Mouse (Mus musculus): Measurements from ENCODE around the gene Rxra. TPM values are rescaled to one million over a fixed set of nuclear protein-coding genes. Genes with fewer than 3 reads are reported as not detected.

The Rxra gene
- polyA plus RNA-seq, 1 experiment from 2014 or later = 6.9 TPM

DNA sequence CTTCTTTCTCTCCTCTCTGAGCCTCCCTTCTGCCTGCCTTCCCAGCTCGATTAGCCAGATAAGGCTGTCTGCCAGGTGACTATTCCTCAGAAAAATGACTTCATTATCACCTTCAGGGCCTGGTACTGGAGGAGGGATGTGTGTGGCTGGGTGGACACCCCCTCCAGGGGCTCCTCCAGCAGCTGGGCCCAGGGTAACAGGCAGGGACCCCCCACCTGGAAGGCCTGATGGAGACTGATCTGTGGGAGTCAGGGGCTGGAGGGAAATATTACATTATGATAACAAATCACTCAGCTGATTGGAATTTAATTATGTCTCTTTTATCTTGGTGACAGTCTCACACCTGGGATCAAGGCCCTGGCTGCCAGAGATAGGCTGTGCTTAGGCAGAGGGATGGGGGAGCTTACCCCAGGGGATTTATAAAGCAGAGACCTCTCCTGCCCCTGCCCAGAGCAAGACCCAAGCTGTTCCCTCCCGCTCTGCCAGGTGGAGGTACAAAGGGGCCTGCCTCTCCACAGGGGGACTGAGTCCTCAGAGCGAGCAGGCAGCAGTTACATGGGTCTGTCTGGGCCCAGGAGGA lies 35.2 kb upstream of the Rxra start:
- Histone ChIP-seq H3K27me3 (ENCODE audit: control insufficient read depth, insufficient read depth, low read length) (no peaks in the 10 kb centered on the region; the same call in 1 of the 2 replicates), H3K27ac (ENCODE audit: low read depth, low read length) (no peak overlapping the region)

DNA sequence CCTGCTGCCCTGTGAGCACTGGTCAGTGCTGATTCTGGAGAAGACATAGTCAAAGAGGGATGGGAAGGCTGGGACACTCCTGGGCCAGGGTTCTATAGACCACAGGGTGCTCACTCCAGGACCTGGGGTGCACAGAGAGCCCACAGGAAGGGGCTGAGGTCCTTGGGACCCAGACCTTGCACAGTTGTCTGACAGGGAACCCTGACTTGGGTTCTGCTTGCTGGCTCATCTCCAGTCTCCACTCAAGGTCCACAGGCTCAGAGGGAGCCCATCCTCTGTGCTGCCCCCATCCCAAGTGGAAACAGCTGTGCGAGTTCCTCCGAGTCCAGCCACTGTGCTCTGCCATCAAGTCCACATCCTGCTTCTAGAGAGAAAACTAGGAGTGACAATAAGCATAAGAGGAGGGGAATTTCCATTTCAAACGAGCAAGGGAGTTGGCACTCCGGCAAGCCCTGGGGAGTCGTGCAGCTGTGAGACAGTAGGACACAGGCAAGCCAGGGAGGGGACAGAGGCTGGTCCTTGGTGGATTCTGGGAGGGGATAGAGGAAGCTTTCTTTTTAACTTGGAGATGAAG lies 31.6 kb upstream of the Rxra start:
- H3K9me3 ChIP-seq (ENCODE audit: control insufficient read depth, low read length) = no peaks in the 10 kb centered on the region
- peaks cover 5% of the 10 kb centered on the region for H3K27me3 ChIP-seq (ENCODE audit: control insufficient read depth, insufficient read depth, low read length)
- no peak for ATAC-seq (ENCODE audit: low FRiP score)
- WGBS = 44% methylated on average over 5 of the region's 5 CpGs
- H3K9ac ChIP-seq (ENCODE audit: low read length) = no peak overlapping the region
- no peak overlapping the region for H3K4me2 ChIP-seq
- no peak overlapping the region for H3K4me3 ChIP-seq (ENCODE audit: low read depth, low read length)
- no peak for DNase-seq (ENCODE audit: low spot score, missing footprints)
- H3K36me3 ChIP-seq (ENCODE audit: control insufficient read depth, insufficient read depth, low read length) = no peaks in the 10 kb centered on the region
- no peak overlapping the region for H3K27ac ChIP-seq (ENCODE audit: low read depth, low read length)
- H3K4me1 ChIP-seq (ENCODE audit: control insufficient read depth, insufficient read depth, low read length) = no peaks in the 10 kb centered on the region

More for the DNA sequence above, 35.2 kb upstream of the Rxra start:
- WGBS = 40% methylated on average over 3 of the region's 3 CpGs
- no peak overlapping the region for H3K9ac ChIP-seq (ENCODE audit: low read length)
- no peak for ATAC-seq (ENCODE audit: low FRiP score)
- H3K4me1 ChIP-seq (ENCODE audit: control insufficient read depth, insufficient read depth, low read length) = no peaks in the 10 kb centered on the region
- no peak overlapping the region for H3K4me3 ChIP-seq (ENCODE audit: low read depth, low read length)
- H3K9me3 ChIP-seq (ENCODE audit: control insufficient read depth, low read length) = no peaks in the 10 kb centered on the region
- no peak overlapping the region for H3K4me2 ChIP-seq
- DNase-seq (ENCODE audit: low spot score, missing footprints) = no peak
- no peaks in the 10 kb centered on the region for H3K36me3 ChIP-seq (ENCODE audit: control insufficient read depth, insufficient read depth, low read length)

GRCm38 (mm10) chr2:27645471-27645870 lies 30.8 kb upstream of the Rxra start:
- Histone ChIP-seq H3K27ac (ENCODE audit: low read depth, low read length) (no peak overlapping the region), H3K4me2 (no peak overlapping the region), H3K27me3 (ENCODE audit: control insufficient read depth, insufficient read depth, low read length) (peaks cover 5% of the 10 kb centered on the region), H3K4me3 (ENCODE audit: low read depth, low read length) (no peak overlapping the region), H3K9ac (ENCODE audit: low read length) (no peak overlapping the region), H3K9me3 (ENCODE audit: control insufficient read depth, low read length) (no peaks in the 10 kb centered on the region), H3K4me1 (ENCODE audit: control insufficient read depth, insufficient read depth, low read length) (peaks cover 4% of the 10 kb centered on the region; the same call in 1 of the 2 replicates), H3K36me3 (ENCODE audit: control insufficient read depth, insufficient read depth, low read length) (no peaks in the 10 kb centered on the region)
- DNase-seq (ENCODE audit: low spot score, missing footprints) = no peak
- ATAC-seq (ENCODE audit: low FRiP score) = no peak
- WGBS = 68% methylated on average over 3 of the region's 3 CpGs

GRCm38 (mm10) chr2:27649862-27650661 lies 26.2 kb upstream of the Rxra start:
- peak overlapping the region; percentile 37; the same call in 1 of the 2 replicates for H3K9ac ChIP-seq (ENCODE audit: low read length)
- H3K4me3 ChIP-seq (ENCODE audit: low read depth, low read length) = no peak overlapping the region
- peaks cover 11% of the 10 kb centered on the region for H3K4me1 ChIP-seq (ENCODE audit: control insufficient read depth, insufficient read depth, low read length)
- no peak overlapping the region for H3K4me2 ChIP-seq
- no peaks in the 10 kb centered on the region for H3K9me3 ChIP-seq (ENCODE audit: control insufficient read depth, low read length)
- peak; percentile 91 for DNase-seq (ENCODE audit: low spot score, missing footprints)
- H3K27me3 ChIP-seq (ENCODE audit: control insufficient read depth, insufficient read depth, low read length) = peaks cover 12% of the 10 kb centered on the region
- no peaks in the 10 kb centered on the region for H3K36me3 ChIP-seq (ENCODE audit: control insufficient read depth, insufficient read depth, low read length)
- peak; percentile 70 for ATAC-seq (ENCODE audit: low FRiP score)
- WGBS = 4% methylated on average over 8 of the region's 8 CpGs
- H3K27ac ChIP-seq (ENCODE audit: low read depth, low read length) = peak overlapping the region; percentile 36; the same call in 1 of the 2 replicates

- peaks cover 15% of the 10 kb centered on the region for H3K27me3 ChIP-seq (ENCODE audit: control insufficient read depth, insufficient read depth, low read length)
- DNase-seq (ENCODE audit: low spot score, missing footprints) = peak; percentile 89
Observed at GRCm38 (mm10) chr2:27650991-27651390, 25.2 kb upstream of the Rxra start.

GRCm38 (mm10) chr2:27653496-27654030 lies 22.7 kb upstream of the Rxra start:
- H3K27ac ChIP-seq (ENCODE audit: low read depth, low read length) = no peak overlapping the region
- no peak for ATAC-seq (ENCODE audit: low FRiP score)
- no peaks in the 10 kb centered on the region for H3K36me3 ChIP-seq (ENCODE audit: control insufficient read depth, insufficient read depth, low read length)
- DNase-seq (ENCODE audit: low spot score, missing footprints) = no peak
- H3K9ac ChIP-seq (ENCODE audit: low read length) = no peak overlapping the region
- peaks cover 11% of the 10 kb centered on the region for H3K4me1 ChIP-seq (ENCODE audit: control insufficient read depth, insufficient read depth, low read length)
- H3K27me3 ChIP-seq (ENCODE audit: control insufficient read depth, insufficient read depth, low read length) = peaks cover 16% of the 10 kb centered on the region
- H3K4me2 ChIP-seq = no peak overlapping the region
- no peak overlapping the region for H3K4me3 ChIP-seq (ENCODE audit: low read depth, low read length)
- no peaks in the 10 kb centered on the region for H3K9me3 ChIP-seq (ENCODE audit: control insufficient read depth, low read length)
- WGBS = 69% methylated on average over 5 of the region's 5 CpGs

More at GRCm38 (mm10) chr2:27650991-27651390, 25.2 kb upstream of the Rxra start:
- H3K27ac ChIP-seq (ENCODE audit: low read depth, low read length) = no peak overlapping the region
- no peak overlapping the region for H3K9ac ChIP-seq (ENCODE audit: low read length)
- H3K4me2 ChIP-seq = no peak overlapping the region
- H3K9me3 ChIP-seq (ENCODE audit: control insufficient read depth, low read length) = no peaks in the 10 kb centered on the region
- peaks cover 11% of the 10 kb centered on the region for H3K4me1 ChIP-seq (ENCODE audit: control insufficient read depth, insufficient read depth, low read length)
- no peak overlapping the region for H3K4me3 ChIP-seq (ENCODE audit: low read depth, low read length)
- no peaks in the 10 kb centered on the region for H3K36me3 ChIP-seq (ENCODE audit: control insufficient read depth, insufficient read depth, low read length)
- no peak for ATAC-seq (ENCODE audit: low FRiP score)

- H3K9me3 ChIP-seq (ENCODE audit: control insufficient read depth, low read length) = no peaks in the 10 kb centered on the region
- H3K9ac ChIP-seq (ENCODE audit: low read length) = no peak overlapping the region
- peaks cover 16% of the 10 kb centered on the region for H3K27me3 ChIP-seq (ENCODE audit: control insufficient read depth, insufficient read depth, low read length)
- no peak overlapping the region for H3K4me2 ChIP-seq
- no peaks in the 10 kb centered on the region for H3K36me3 ChIP-seq (ENCODE audit: control insufficient read depth, insufficient read depth, low read length)
- DNase-seq (ENCODE audit: low spot score, missing footprints) (no peak), ATAC-seq (ENCODE audit: low FRiP score) (no peak)
- 62% methylated on average over 8 of the region's 8 CpGs for WGBS
- H3K4me3 ChIP-seq (ENCODE audit: low read depth, low read length) = no peak overlapping the region
- peaks cover 11% of the 10 kb centered on the region for H3K4me1 ChIP-seq (ENCODE audit: control insufficient read depth, insufficient read depth, low read length)
- no peak overlapping the region for H3K27ac ChIP-seq (ENCODE audit: low read depth, low read length)
Observed at GRCm38 (mm10) chr2:27654321-27655232, 21.7 kb upstream of the Rxra start.

DNA sequence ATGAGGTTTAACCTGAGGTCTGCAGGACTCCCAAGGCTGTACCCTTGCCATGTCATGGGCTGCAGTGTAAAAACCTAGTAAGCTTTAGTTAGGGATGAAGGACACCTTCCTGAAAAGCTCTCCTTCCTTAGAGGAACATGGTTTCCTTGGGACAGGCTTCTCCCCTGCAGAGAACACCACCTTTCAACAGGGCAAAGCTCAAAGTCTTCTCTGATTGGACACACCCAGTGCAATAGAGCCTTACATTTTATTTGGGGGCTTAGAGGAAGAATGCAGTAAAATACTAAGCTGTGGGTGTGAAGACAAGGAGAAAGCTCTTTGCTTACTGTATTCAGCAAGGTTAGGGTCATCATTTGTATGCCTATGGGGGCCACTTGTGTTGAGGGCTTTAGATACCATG lies 19.7 kb upstream of the Rxra start:
- Histone ChIP-seq H3K4me2 (no peak overlapping the region), H3K27me3 (ENCODE audit: control insufficient read depth, insufficient read depth, low read length) (peaks cover 16% of the 10 kb centered on the region)

More for the DNA sequence above, 19.7 kb upstream of the Rxra start:
- DNase-seq (ENCODE audit: low spot score, missing footprints) = no peak
- no peaks in the 10 kb centered on the region for H3K36me3 ChIP-seq (ENCODE audit: control insufficient read depth, insufficient read depth, low read length)
- no peak overlapping the region for H3K9ac ChIP-seq (ENCODE audit: low read length)
- H3K9me3 ChIP-seq (ENCODE audit: control insufficient read depth, low read length) = no peaks in the 10 kb centered on the region
- H3K4me3 ChIP-seq (ENCODE audit: low read depth, low read length) = no peak overlapping the region
- H3K27ac ChIP-seq (ENCODE audit: low read depth, low read length) = no peak overlapping the region
- H3K4me1 ChIP-seq (ENCODE audit: control insufficient read depth, insufficient read depth, low read length) = peaks cover 3% of the 10 kb centered on the region; the same call in 1 of the 2 replicates
- no peak for ATAC-seq (ENCODE audit: low FRiP score)
